Mouse (Mus musculus): ENCODE measurements around the gene Agfg1. TPM values are rescaled to one million over a fixed set of nuclear protein-coding genes. Genes with fewer than 3 reads are reported as not detected.

Gene Agfg1
- polyA plus RNA-seq, 1 experiment from 2014 or later = 18.8 TPM

GRCm38 (mm10) chr1:82855729-82856128, 16.4 kb downstream of the Agfg1 start:
- ATAC-seq (ENCODE audit: low FRiP score, low TSS enrichment) (no peak), DNase-seq (ENCODE audit: low spot score) (no peak)
- no peak overlapping the region for H3K27ac ChIP-seq (replicated peaks)
- no peaks in the 10 kb centered on the region for H3K4me1 ChIP-seq (replicated peaks; ENCODE audit: control insufficient read depth, insufficient read depth)
- H3K9me3 ChIP-seq (ENCODE audit: control insufficient read depth, low read length) = no peaks in the 10 kb centered on the region
- H3K36me3 ChIP-seq (ENCODE audit: control insufficient read depth, insufficient read depth, low read length) = no peaks in the 10 kb centered on the region
- H3K4me3 ChIP-seq (ENCODE audit: low read depth, low read length) = no peak overlapping the region
- no peak overlapping the region for H3K9ac ChIP-seq (ENCODE audit: low read length)
- TF ChIP-seq CTCF (IDR thresholded peaks at IDR 0.05; ENCODE audit: low read depth) (no peak), EP300 (optimal IDR thresholded peaks at IDR 0.05) (no peak)
- no peak overlapping the region for H3K4me2 ChIP-seq (replicated peaks; ENCODE audit: low read depth)
- no peaks in the 10 kb centered on the region for H3K27me3 ChIP-seq (ENCODE audit: control insufficient read depth, insufficient read depth, low read length)
- WGBS = 84% methylated on average over 5 of the region's 5 CpGs

GRCm38 (mm10) chr1:82858236-82858635, 19.0 kb downstream of the Agfg1 start:
- no peaks in the 10 kb centered on the region for H3K36me3 ChIP-seq (ENCODE audit: control insufficient read depth, insufficient read depth, low read length)
- H3K27me3 ChIP-seq (ENCODE audit: control insufficient read depth, insufficient read depth, low read length) = no peaks in the 10 kb centered on the region
- no peaks in the 10 kb centered on the region for H3K4me1 ChIP-seq (replicated peaks; ENCODE audit: control insufficient read depth, insufficient read depth)
- H3K9me3 ChIP-seq (ENCODE audit: control insufficient read depth, low read length) = no peaks in the 10 kb centered on the region
- no peak overlapping the region for H3K9ac ChIP-seq (ENCODE audit: low read length)
- TF ChIP-seq EP300 (optimal IDR thresholded peaks at IDR 0.05) = no peak
- no peak for TF ChIP-seq CTCF (IDR thresholded peaks at IDR 0.05; ENCODE audit: low read depth)
- no peak overlapping the region for H3K27ac ChIP-seq (replicated peaks)
- no peak overlapping the region for H3K4me3 ChIP-seq (ENCODE audit: low read depth, low read length)
- H3K4me2 ChIP-seq (replicated peaks; ENCODE audit: low read depth) = no peak overlapping the region
- ATAC-seq (ENCODE audit: low FRiP score, low TSS enrichment) (no peak), DNase-seq (ENCODE audit: low spot score) (no peak)

- Histone ChIP-seq H3K4me3 (ENCODE audit: low read depth, low read length) (no peak overlapping the region), H3K27ac (replicated peaks) (no peak overlapping the region), H3K4me1 (replicated peaks; ENCODE audit: control insufficient read depth, insufficient read depth) (no peaks in the 10 kb centered on the region), H3K27me3 (ENCODE audit: control insufficient read depth, insufficient read depth, low read length) (no peaks in the 10 kb centered on the region), H3K4me2 (replicated peaks; ENCODE audit: low read depth) (no peak overlapping the region), H3K9ac (ENCODE audit: low read length) (no peak overlapping the region), H3K9me3 (ENCODE audit: control insufficient read depth, low read length) (no peaks in the 10 kb centered on the region), H3K36me3 (ENCODE audit: control insufficient read depth, insufficient read depth, low read length) (no peaks in the 10 kb centered on the region)
- ATAC-seq (ENCODE audit: low FRiP score, low TSS enrichment) (no peak), DNase-seq (ENCODE audit: low spot score) (no peak)
- 85% methylated on average over 4 of the region's 4 CpGs for WGBS
- TF ChIP-seq CTCF (IDR thresholded peaks at IDR 0.05; ENCODE audit: low read depth) (no peak), EP300 (optimal IDR thresholded peaks at IDR 0.05) (no peak)
These were observed 21.1 kb downstream of the Agfg1 start for GRCm38 (mm10) chr1:82860391-82860790.

GRCm38 (mm10) chr1:82870202-82870601, 30.9 kb downstream of the Agfg1 start:
- Histone ChIP-seq H3K9me3 (ENCODE audit: control insufficient read depth, low read length) (no peaks in the 10 kb centered on the region), H3K4me1 (replicated peaks; ENCODE audit: control insufficient read depth, insufficient read depth) (no peaks in the 10 kb centered on the region), H3K4me3 (ENCODE audit: low read depth, low read length) (no peak overlapping the region), H3K4me2 (replicated peaks; ENCODE audit: low read depth) (no peak overlapping the region), H3K36me3 (ENCODE audit: control insufficient read depth, insufficient read depth, low read length) (no peaks in the 10 kb centered on the region), H3K27me3 (ENCODE audit: control insufficient read depth, insufficient read depth, low read length) (no peaks in the 10 kb centered on the region), H3K27ac (replicated peaks) (no peak overlapping the region), H3K9ac (ENCODE audit: low read length) (no peak overlapping the region)
- DNase-seq (ENCODE audit: low spot score) (no peak), ATAC-seq (ENCODE audit: low FRiP score, low TSS enrichment) (no peak)
- no peak for TF ChIP-seq EP300 (optimal IDR thresholded peaks at IDR 0.05)
- WGBS = 82% methylated on average over 3 of the region's 3 CpGs

GRCm38 (mm10) chr1:82879172-82879571, 39.9 kb downstream of the Agfg1 start:
- H3K9ac ChIP-seq (ENCODE audit: low read length) = no peak overlapping the region
- no peak overlapping the region for H3K4me3 ChIP-seq (ENCODE audit: low read depth, low read length)
- H3K27me3 ChIP-seq (ENCODE audit: control insufficient read depth, insufficient read depth, low read length) = no peaks in the 10 kb centered on the region
- H3K27ac ChIP-seq (replicated peaks) = no peak overlapping the region
- no peaks in the 10 kb centered on the region for H3K4me1 ChIP-seq (replicated peaks; ENCODE audit: control insufficient read depth, insufficient read depth)
- TF ChIP-seq EP300 (optimal IDR thresholded peaks at IDR 0.05) (no peak), CTCF (IDR thresholded peaks at IDR 0.05; ENCODE audit: low read depth) (no peak)
- 51% methylated on average over 2 of the region's 2 CpGs for WGBS
- DNase-seq (ENCODE audit: low spot score) (peak; percentile 30), ATAC-seq (ENCODE audit: low FRiP score, low TSS enrichment) (peak; percentile 96)
- H3K9me3 ChIP-seq (ENCODE audit: control insufficient read depth, low read length) = no peaks in the 10 kb centered on the region
- H3K36me3 ChIP-seq (ENCODE audit: control insufficient read depth, insufficient read depth, low read length) = peaks cover 6% of the 10 kb centered on the region; the same call in 1 of the 2 replicates
- no peak overlapping the region for H3K4me2 ChIP-seq (replicated peaks; ENCODE audit: low read depth)

- ATAC-seq (ENCODE audit: low FRiP score, low TSS enrichment) (no peak), DNase-seq (ENCODE audit: low spot score) (no peak)
- H3K27ac ChIP-seq (replicated peaks) = no peak overlapping the region
- H3K4me2 ChIP-seq (replicated peaks; ENCODE audit: low read depth) = no peak overlapping the region
- TF ChIP-seq EP300 (optimal IDR thresholded peaks at IDR 0.05) (no peak), CTCF (IDR thresholded peaks at IDR 0.05; ENCODE audit: low read depth) (no peak)
- H3K4me1 ChIP-seq (replicated peaks; ENCODE audit: control insufficient read depth, insufficient read depth) = no peaks in the 10 kb centered on the region
- no peaks in the 10 kb centered on the region for H3K9me3 ChIP-seq (ENCODE audit: control insufficient read depth, low read length)
- H3K36me3 ChIP-seq (ENCODE audit: control insufficient read depth, insufficient read depth, low read length) = peaks cover 6% of the 10 kb centered on the region; the same call in 1 of the 2 replicates
- H3K9ac ChIP-seq (ENCODE audit: low read length) = no peak overlapping the region
- 88% methylated on average over 8 of the region's 8 CpGs for WGBS
- H3K4me3 ChIP-seq (ENCODE audit: low read depth, low read length) = no peak overlapping the region
- no peaks in the 10 kb centered on the region for H3K27me3 ChIP-seq (ENCODE audit: control insufficient read depth, insufficient read depth, low read length)
These were observed 40.9 kb downstream of the Agfg1 start for GRCm38 (mm10) chr1:82880196-82880595.
